Mouse (Mus musculus) CD4-positive helper T cell, adult 2 months (primary cell): ENCODE measurements around the gene Os9.
A peak's percentile ranks its signal among the peaks of the same experiment; 100 is the strongest.

Experiments used
- DNase-seq: peaks from one replicate; pipeline ENCODE4 v3.0.0-alpha.2; 2012; ENCODE audit warnings: low read depth, missing footprints, low spot score

Gene Os9

DNA sequence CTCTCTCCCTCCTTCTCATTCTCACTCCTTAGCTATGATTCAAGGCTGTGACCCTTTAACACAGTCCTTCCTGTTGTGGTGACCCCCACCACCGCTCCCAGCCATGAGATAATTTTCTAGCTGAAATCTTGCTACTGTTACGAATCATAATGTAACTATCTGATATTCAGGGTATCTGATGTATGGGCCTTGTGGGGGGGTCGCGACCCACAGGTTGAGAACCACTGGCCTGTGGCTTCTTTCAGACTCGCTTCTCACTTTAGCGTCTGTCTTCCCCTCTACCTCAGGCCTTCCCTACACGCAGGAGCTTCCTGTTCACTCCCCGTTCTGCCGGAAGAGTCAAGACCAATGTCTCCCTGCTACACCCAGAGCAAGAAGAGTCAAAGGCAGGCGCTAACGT, 2.5 kb downstream of the Os9 start:
- no peak for DNase-seq

GRCm38 (mm10) chr10:127115068-127115467, 5.9 kb downstream of the Os9 start:
- DNase-seq: peak; percentile 67

DNA sequence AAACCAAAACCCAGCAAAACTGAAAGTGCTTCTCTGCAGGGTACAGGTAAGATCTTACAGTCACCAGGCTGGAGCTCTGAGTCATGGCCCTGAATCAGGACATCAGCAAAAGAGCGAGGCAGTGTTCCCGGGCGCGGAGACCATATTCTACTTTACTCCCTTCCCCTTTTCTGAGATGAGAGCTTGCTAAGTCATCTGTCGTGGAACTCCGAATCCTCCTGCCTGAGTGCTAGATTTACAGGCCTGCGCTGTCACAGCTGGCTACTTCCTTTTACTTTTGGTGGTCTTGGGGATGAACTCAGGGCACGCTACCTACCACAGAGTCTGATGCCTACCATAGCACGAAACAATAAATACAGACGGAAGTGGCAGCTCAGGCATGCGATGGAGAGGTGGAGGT, 6.5 kb downstream of the Os9 start:
- no peak for DNase-seq

DNA sequence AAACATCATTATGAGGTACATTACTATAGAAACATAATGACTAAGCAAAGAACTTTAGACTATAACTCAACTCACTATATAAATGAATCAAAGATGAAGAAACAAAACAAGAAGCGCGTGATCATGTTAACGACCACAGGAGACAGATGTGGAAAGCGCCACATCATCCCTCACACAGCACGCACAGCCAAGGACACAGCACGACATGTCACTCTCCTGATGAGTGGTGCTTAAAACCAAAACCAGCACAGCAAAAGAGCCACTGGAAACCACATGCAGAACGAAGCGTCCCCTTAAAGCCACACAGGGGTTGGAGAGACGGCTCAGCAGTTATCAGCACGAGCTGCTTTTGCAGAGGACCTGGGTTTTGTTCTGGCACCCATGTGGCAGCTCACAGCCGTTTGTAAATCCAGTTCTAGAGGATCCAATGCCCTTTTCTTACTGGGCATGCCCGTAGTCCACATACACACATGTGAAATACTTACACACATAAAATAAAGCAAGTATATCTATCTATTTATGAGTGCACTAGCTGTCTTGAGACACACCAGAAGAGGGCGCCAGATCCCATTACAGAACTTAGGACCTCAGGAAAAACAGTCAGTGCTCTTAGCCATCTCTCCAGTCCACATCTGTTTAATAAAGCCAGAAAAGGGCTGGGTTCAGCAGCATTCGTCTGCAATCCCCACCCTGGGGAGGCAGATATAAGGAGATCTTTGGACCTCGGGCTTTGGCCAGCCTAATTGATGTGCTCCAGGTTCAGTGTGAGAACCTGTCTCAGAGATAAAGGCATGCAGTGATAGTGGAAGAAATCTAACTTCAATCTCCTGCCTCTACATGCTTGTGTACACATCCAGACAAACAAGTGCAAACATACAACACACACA, 9.7 kb downstream of the Os9 start:
- peak; percentile 40 for DNase-seq

- DNase-seq: no peak
Observed at GRCm38 (mm10) chr10:127108262-127108583, 12.7 kb downstream of the Os9 start.

DNA sequence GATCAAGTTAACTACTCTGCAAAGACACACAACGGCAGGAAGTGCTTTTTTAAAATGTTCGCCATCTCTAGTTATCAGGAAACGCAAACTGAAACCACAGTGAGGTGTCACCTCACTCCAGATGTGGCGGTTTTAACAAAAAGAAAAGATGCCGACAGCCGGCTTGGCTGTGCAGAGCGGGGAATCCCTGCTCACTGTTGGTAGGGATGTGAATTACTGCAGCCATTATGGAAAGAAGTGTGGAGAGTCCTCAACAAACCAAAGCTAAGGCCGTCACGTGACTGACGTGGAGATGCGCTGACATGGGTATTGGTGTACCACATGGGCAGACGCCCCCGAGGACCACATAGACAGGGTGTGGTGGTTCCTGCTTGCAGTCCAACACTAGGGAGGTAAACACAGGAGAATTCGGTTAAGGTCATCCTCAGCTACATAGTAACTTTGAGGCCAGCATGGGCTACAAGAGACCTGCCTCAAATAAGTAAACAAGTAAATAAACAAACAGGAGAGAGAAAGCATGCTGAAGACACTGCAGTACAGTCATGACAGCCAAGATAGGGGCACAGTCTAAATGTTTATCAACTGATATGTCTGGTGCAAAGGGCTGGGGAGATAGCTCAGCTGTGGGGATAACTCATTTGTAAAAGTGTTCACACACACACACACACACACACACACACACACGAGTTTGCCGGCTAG, 13.2 kb downstream of the Os9 start:
- peak; percentile 86 for DNase-seq

GRCm38 (mm10) chr10:127103631-127104030, 17.3 kb downstream of the Os9 start:
- DNase-seq: no peak

DNA sequence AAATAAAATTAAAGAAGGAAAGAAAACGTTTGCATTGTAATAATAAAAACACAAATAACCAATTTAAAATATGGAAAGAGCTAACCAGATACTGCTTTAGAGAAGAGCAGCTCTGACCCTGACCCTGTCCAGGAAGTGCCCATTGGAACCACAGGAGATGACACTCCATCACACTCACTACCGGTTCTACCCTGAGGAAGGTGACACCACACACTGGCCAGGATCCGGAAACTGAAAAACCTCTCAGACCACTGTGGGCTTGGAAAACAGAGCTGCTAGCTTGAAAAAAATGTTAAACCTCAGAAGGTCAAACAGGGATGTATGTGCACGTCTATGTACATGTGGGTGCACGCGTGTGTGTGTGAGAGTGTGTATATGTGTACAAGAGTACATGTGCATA, 19.8 kb downstream of the Os9 start:
- no peak for DNase-seq

- no peak for DNase-seq
Observed at GRCm38 (mm10) chr10:127100414-127100813, 20.5 kb downstream of the Os9 start.

- no peak for DNase-seq
Observed at GRCm38 (mm10) chr10:127099868-127100267, 21.1 kb downstream of the Os9 start.

DNA sequence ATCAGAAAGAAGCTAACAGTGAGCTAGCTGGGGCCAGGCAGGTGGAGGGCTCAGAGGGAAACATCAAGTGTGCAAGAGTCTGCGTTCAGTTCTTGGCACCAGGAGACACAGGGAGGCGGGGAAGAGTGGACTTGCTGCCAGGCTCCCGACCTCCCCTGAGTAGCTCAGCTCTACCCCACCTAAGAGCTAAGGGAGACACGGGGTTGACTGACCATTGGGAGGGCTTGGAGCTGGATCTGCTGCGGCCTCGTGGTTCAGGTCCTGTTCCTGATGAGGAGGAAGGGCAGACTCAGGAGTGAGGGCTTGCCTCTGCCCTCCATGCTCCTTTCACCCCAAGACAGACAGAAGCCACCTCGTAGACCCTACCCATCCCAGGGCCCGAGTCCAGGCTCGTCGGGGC, 21.7 kb downstream of the Os9 start:
- no peak for DNase-seq

GRCm38 (mm10) chr10:127098514-127098913, 22.4 kb downstream of the Os9 start:
- DNase-seq: no peak

GRCm38 (mm10) chr10:127094382-127094802, 26.5 kb downstream of the Os9 start:
- DNase-seq: no peak

DNA sequence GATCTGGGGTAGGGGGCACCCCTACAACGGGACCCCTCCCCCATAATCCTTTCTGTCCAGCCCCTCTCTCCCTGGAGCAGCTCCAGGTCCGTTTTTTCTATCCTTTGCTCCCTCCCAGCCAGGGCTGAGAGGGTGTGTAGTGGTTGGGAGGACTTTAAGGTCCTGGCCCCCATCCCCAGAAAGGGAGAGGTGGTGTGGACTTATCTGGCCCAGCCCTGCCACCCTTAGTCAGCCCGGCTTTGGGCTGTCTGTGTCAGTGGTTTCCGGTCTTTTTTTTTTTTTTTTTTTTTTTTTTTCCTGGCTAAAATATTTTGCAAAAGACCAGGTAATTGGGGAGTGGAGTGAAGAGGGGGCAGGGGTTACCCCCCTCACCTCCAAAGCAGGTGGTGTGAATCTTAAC, 28.2 kb downstream of the Os9 start:
- no peak for DNase-seq

DNA sequence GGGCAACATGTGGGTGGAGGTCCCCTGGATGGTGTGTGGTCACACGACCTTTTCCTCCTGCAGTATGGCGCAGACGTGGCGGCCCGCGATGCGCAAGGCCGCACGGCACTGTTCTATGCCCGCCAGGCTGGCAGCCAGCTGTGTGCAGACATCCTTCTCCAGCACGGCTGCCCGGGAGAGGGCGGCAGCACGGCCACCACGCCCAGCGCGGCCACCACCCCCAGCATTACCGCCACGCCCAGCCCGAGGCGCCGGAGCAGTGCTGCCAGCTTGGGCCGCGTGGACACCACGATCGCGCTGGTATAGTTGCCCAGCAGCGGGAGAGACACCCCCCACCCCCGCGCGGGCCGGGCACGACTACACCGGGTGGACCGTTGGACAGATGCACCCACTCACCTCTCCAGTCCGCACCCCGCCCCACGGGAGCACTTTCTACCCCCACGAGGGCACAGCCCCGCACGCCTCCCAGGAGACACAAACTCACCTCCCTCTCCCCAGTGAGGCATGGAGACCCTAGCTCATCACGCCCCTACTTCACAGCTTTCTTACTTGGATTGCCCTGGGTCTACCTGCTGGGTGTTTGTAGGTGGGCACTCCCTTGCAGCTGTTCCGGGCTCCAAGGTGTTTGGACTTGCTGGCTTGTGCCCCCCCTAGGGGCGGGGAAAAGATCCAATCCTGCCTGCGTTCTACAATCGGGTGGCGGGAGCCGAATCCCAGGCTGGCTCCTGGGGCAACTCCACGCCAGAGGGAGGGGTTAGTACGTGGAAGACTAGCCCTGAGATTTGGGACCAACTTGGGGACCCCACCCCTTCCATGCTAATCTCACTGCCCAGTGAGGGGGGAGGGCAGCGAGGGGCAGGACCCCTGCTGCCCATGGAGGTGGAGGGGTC, 29.2 kb downstream of the Os9 start:
- no peak for DNase-seq

- DNase-seq: no peak
Observed at GRCm38 (mm10) chr10:127090560-127091411, 30.1 kb downstream of the Os9 start.

GRCm38 (mm10) chr10:127085633-127086032, 35.3 kb downstream of the Os9 start:
- DNase-seq: no peak

DNA sequence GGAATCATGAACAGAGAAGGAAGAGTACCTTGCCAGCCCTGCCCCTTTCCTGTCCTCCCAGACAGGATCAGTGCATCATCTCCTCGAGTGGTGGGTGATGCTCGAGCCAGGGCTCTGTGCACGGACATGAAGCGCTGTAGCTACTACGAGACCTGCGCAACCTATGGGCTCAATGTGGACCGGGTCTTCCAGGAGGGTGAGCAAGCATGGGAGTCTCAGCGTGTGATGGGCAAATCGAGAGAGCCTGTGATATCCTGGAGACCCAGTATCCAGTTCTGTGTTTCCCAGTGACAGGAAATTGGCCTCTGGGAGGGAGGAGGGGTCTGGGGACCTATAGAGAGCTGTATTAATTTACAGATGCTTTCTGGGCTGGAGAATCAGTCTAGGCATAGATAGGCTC, 35.9 kb downstream of the Os9 start:
- no peak for DNase-seq

- no peak for DNase-seq
Observed at GRCm38 (mm10) chr10:127083915-127084306, 37.0 kb downstream of the Os9 start.

GRCm38 (mm10) chr10:127083292-127083914, 37.5 kb downstream of the Os9 start:
- DNase-seq: no peak
